Mouse (Mus musculus): ENCODE results near the gene Rab3c.

Gene Rab3c

GRCm38 (mm10) chr13:110190039-110190438, 90.8 kb downstream of the Rab3c start:
- DNase-seq (ENCODE audit: inconsistent ontology term), result no peak

DNA sequence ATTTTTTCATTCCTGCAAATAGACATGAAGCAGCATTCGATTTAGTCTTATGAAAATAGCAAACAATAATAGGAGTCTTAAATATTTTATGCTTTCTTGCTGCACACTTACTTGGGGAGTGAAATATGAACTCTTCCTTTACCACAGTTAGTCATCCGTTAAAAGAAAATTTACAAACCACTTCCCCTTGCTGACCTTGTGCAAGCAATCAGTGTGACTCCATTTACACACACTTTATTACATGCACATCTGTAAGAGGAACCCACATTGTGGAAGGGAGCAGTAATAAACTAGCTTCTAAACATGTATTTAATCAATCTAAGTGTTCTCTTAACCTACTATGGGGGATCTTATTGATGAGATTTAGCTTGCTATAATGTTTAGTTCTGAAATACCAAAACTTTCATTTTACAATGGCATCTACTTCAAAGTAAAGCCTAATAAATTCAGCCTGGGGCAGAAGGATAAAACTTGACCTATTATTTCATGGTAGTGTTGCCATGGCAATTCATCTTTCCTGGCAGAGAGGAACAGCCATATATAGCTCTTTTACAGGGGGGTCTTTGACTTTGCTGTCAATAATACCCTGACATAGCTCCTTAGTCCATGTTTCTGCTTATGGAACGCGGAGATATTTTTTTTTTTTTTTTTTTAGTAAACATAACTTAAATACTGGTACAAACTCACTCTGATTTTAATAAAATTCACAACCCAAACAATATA, 95.7 kb downstream of the Rab3c start:
- DNase-seq (ENCODE audit: inconsistent ontology term), result no peak

GRCm38 (mm10) chr13:110175651-110176050, 105.1 kb downstream of the Rab3c start:
- no peak for DNase-seq (ENCODE audit: inconsistent ontology term)

- no peak for DNase-seq (ENCODE audit: inconsistent ontology term)
These were observed 111.1 kb downstream of the Rab3c start for GRCm38 (mm10) chr13:110169669-110170068.

- DNase-seq (ENCODE audit: inconsistent ontology term), result no peak
These were observed 111.6 kb downstream of the Rab3c start for GRCm38 (mm10) chr13:110169152-110169551.

DNA sequence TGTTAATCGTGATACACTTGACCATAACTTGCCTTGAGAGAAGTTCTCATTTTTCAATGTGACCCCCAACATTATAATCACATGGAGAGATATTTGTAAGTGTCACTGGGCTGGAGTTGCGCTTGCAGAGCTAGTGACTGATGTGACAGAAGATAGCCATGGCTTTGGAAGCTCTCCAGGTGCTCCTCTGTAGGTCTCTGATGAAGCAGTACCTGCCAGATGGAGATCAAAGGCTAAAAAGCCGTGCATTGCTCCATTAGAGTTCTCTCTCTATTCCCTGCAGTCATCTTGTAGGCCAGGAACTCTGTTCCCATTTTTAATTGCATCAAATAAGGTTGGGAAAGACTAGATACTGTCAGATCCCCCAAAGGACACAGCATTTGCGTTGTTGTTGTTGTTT, 112.2 kb downstream of the Rab3c start:
- DNase-seq (ENCODE audit: inconsistent ontology term), result no peak

- DNase-seq (ENCODE audit: inconsistent ontology term), result no peak
These were observed 114.0 kb downstream of the Rab3c start for GRCm38 (mm10) chr13:110166622-110167330.

DNA sequence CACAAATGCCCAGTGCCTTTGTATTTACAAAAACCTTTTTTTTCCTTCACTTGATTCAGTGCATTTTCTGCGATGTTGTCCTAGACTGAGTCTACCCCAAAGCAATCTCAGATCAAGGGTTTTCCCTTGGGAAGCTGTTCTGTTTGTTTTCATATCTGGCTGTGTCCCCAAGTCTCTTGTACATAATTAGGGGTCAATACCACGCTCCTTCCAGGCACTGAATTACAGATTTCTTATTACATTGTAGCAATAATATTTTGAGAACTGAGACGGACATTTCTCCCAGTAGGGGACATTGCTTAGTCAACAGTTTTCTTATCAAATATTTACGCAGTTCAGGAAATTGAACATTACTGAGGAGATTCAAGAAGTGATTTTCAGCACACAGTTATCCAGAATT, 120.8 kb downstream of the Rab3c start:
- DNase-seq (ENCODE audit: inconsistent ontology term), result no peak

GRCm38 (mm10) chr13:110158588-110159519, 121.9 kb downstream of the Rab3c start:
- DNase-seq (ENCODE audit: inconsistent ontology term), result no peak

DNA sequence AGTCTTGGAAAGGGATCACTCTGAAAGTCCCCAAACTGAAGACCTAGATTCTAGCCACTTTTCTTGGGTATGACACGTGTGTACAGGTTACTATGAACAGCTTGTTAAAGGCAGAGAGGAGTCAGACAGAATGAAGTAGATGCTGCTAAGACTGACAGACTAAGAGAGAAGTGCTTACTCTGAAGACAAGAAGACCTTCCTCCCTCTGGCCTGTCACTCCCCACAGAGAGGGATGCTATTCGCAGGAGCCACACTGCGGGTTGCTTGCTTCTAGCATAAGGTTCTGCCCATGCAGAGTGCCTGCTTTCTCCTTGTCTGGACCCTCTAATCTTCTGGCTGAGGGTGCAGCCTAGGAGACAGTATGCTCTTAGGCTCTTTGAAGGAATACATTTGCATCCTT, 135.3 kb downstream of the Rab3c start:
- no peak for DNase-seq (ENCODE audit: inconsistent ontology term)

DNA sequence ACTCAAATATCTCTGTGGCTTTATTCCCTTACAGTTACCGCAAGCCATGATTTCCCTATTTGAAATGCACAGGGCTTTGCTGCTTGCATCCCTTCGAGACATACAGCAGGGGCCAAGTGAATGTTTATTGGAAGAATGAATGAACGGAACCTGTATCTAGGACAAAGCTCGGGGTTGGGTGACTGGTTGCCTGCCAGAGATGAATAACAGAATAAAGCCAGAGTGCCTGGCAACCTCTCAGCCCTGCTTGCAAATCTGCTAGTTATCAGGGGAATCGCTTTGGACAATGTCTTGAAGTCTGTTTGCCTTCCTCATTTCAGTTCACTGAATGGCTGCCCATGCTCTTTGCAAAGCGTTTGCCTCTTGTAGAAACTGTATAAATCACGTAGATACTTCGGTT, 135.8 kb downstream of the Rab3c start:
- peak; percentile 9 for DNase-seq (ENCODE audit: inconsistent ontology term)

DNA sequence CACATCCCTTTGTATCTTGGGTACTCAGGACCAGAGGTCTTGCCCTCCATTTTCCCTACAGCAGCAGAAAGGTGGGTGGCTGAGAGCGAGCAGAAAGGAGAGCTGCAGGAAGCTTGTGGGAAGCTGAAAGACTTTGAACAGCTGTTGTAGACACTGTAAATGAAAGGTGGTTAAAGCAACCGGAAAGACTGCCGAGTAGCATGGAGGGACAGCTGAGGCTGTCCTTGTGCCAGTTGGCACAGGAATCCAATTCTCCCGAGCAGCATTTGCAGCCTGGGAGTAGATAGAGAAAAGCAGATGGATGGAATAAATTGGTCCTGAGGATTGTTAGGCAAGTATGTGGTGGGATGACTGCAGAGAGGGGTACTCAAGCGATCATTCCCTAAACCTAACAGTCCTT, 141.5 kb downstream of the Rab3c start:
- peak; percentile 7 for DNase-seq (ENCODE audit: inconsistent ontology term)

GRCm38 (mm10) chr13:110138644-110139043, 142.2 kb downstream of the Rab3c start:
- no peak for DNase-seq (ENCODE audit: inconsistent ontology term)

DNA sequence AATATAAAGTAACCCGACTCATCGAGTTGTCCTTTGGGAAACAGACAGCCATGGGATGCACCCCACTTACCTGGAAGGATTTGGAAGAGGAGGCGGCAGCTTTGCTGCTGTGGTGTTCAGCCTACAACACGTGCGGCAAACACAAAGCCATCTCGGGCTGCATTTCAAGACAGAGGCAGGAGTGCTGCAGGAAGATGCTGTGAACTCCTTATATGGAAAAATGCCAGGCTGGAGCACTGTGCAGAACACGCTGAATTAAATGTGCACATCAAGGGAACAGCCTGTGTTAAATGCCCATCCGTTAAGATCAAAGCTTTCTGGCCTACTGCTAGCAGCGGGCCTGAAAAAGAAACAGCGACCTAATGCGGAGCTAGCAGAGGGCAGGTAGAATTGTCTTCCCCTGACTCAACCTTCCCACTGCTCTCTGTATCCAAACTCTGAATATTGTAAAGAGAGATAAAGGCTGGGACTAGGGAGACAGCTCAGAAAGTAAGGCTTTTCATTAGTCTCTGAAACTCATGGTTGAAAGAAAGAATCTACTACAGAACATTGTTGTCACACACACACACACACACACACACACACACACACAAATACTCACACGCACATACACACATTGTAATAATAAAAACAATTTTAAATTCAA, 153.1 kb downstream of the Rab3c start:
- no peak for DNase-seq (ENCODE audit: inconsistent ontology term)

- DNase-seq (ENCODE audit: inconsistent ontology term), result no peak
These were observed 158.0 kb downstream of the Rab3c start for GRCm38 (mm10) chr13:110122825-110123224.

GRCm38 (mm10) chr13:110116892-110117291, 163.9 kb downstream of the Rab3c start:
- DNase-seq (ENCODE audit: inconsistent ontology term), result no peak

DNA sequence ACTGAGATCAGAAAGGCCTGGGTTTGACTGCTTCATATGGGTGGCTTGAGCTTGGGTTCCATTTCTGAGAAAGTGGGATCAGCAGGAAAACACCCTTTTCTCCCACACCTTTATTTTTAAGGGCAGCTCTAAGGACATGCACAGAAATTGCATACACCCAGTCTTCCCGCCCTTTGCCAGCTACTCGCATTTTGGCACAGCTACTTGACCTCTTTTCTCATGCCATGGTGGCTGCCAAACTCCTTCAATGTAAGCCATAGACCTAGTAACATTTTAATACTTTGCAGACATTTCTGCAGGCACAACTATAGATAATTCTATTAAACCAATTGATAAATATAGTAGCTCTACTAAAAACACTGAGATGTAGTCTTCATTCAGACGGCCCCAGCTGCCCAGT, 164.5 kb downstream of the Rab3c start:
- DNase-seq (ENCODE audit: inconsistent ontology term), result no peak

- DNase-seq (ENCODE audit: inconsistent ontology term), result no peak
These were observed 165.7 kb downstream of the Rab3c start for GRCm38 (mm10) chr13:110114870-110115645.

GRCm38 (mm10) chr13:110113711-110114110, 167.1 kb downstream of the Rab3c start:
- DNase-seq (ENCODE audit: inconsistent ontology term), result no peak

DNA sequence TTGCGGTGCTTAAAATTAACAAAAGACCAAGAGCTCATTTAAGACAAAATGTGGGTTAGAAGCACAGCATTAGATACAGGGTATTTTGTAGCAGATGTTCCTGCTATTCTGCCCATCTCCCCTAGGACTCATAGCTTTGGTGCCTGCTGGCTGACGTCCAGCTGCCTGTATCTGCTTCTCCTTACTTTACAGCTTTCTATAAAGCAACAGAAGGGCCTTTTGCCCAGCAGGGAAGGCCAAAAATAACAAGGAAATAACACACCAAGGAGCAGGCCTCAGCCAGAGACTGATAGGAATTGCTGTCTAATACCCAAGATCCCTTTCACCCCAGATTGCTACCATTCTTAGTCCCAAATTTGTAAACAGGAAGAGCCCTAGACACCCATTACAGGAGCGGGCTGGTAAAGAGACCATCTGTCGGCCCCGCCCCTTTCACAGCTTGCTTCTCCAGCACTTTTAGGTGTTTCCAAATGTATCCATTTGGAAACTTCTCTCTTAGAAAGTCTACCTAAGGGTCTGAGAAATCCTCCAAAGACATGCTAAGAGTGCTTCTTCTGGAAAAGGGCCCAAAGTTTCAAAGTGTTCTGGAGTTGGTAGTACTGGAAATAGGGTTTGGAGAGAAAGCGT, 183.3 kb downstream of the Rab3c start:
- DNase-seq (ENCODE audit: inconsistent ontology term), result no peak

- peak; percentile 7 for DNase-seq (ENCODE audit: inconsistent ontology term)
These were observed 185.8 kb downstream of the Rab3c start for GRCm38 (mm10) chr13:110094998-110095397.
